Mouse (Mus musculus): ENCODE measurements at regions not wholly inside any gene's neighbourhood (a gene's known extent, or its start where the extent isn't known, plus 50 kb on each side); places are given as distances from the start of the nearest gene placed in this dataset.

DNA sequence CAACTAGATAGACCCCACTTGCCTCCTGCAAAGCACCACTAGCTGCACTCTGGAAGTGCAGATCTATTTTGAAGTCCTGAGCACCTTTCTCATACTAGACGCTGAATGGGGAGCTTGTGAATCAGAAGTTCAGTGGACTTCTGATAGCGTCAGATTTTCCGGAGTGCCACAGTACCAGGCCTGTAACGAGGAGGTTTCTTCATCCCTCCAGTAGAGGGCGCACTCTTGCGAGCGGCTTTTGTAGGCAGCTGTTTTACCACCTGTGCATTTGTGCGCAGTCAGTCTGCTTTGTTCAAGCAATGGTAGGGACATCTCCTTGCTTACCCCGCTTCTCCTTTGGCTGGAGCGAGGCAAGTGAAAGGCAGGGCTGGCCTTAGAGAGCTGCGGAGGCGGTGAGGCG, 56.9 kb upstream of the Arhgef9 start:
- TF ChIP-seq CTCF (IDR thresholded peaks at IDR 0.05; ENCODE audit: control insufficient read depth, insufficient read depth, low read length) (peak; percentile 44; the same call in 1 of the 2 replicates), POLR2A (IDR thresholded peaks at IDR 0.05; ENCODE audit: borderline replicate concordance, control insufficient read depth, low read depth, low read length) (no peak)
